ENCODE assay signal across 9 mouse cellular contexts in the genomic region with DNA sequence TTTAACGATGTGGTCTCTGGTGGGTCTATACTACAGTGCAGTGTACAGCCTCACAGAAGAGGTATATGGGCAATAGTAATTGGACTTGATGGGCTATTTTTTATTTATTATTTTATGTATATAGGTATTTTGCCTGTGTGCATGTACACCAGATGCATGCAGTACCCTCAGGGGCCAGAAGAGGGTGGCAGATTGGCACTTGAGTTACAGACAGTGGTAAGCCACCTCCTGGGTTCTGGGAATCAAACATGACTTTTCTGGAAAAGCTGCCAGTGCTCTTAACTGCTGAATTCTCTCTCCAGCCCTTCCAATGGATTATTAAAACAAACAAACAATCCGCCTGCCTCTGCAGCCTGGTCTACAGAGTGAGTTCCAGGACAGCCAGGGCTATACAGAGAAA. TPM values are rescaled to one million over a fixed set of nuclear protein-coding genes. Genes with fewer than 3 reads are reported as not detected.
DNase-seq lines count a peak whose midpoint lies in the region; ATAC-seq and TF ChIP-seq lines count a peak whose summit lies in the region.
"Had no signal": no experiment of that assay in that cellular context is flagged by ENCODE, and none has a peak within 500 bp of the region (broad histone marks: within the 10 kb centered on the region; RNA-seq: fewer than 3 reads in every experiment).

No protein-coding gene starts in this region.

- intact Hi-C loops in heart, adult 2 months (cut with DNase I), result no loop called here

- TF ChIP-seq EP300 in heart, adult 2 months (IDR thresholded peaks at IDR 0.05; ENCODE audit: insufficient read depth, low read depth, low read length), result no peak

- H3K4me3 ChIP-seq in heart, adult 2 months, result no peak overlapping the region
- H3K4me3 ChIP-seq in heart, embryonic 12.5 days, result no peak overlapping the region
- no peak overlapping the region for H3K4me3 ChIP-seq in testis, adult 2 months (ENCODE audit: control insufficient read depth, low read depth, low read length)

- H3K9ac ChIP-seq in heart, adult 2 months (ENCODE audit: low read depth, low read length), result no peak overlapping the region
- no peak overlapping the region for H3K9ac ChIP-seq in heart, embryonic 12.5 days

- 84% methylated on average over 2 of the region's 2 CpGs for whole genome bisulfite sequencing in heart, adult 2 months
- WGBS in heart, embryonic 12.5 days, result 71% methylated on average over 2 of the region's 2 CpGs

- H3K36me3 ChIP-seq in heart, adult 2 months (ENCODE audit: control insufficient read depth, insufficient read depth, low read length), result no peaks in the 10 kb centered on the region
- peaks cover 3% of the 10 kb centered on the region; the same call in 1 of the 2 replicates for H3K36me3 ChIP-seq in heart, embryonic 12.5 days
- no peaks in the 10 kb centered on the region for H3K36me3 ChIP-seq in testis, adult 2 months (ENCODE audit: control insufficient read depth, insufficient read depth, low read length)

- no peak for ATAC-seq in heart, embryonic 12.5 days (ENCODE audit: insufficient number of reproducible peaks, low FRiP score)

- no peak for TF ChIP-seq POLR2A in heart, adult 2 months (IDR thresholded peaks at IDR 0.05; ENCODE audit: insufficient read depth, low read depth, low read length)
- TF ChIP-seq POLR2A in testis, adult 2 months (IDR thresholded peaks at IDR 0.05; ENCODE audit: control insufficient read depth, low read depth, low read length), result no peak

- peak; percentile 53 for TF ChIP-seq CTCF in heart, adult 2 months (IDR thresholded peaks at IDR 0.05)
- peak; percentile 21; the same call in 1 of the 2 replicates for TF ChIP-seq CTCF in testis, adult 2 months (IDR thresholded peaks at IDR 0.05; ENCODE audit: control insufficient read depth, insufficient read depth, insufficient replicate concordance, low read depth, low read length)

- no peak overlapping the region for H3K4me2 ChIP-seq in heart, embryonic 12.5 days

- H3K79me2 ChIP-seq in heart, adult 2 months (replicated peaks; ENCODE audit: control insufficient read depth, insufficient read depth, low read length), result no peaks in the 10 kb centered on the region

- no peak for DNase-seq in heart, adult 2 months
- DNase-seq in testis, postnatal 14 days (ENCODE audit: low spot score), result no peak
- peak; percentile 14 for DNase-seq in forelimb bud, embryonic 11.5 days (ENCODE audit: low read depth, low spot score)
- DNase-seq in thymus, postnatal 25 days, result peak; percentile 30
- DNase-seq in frontal cortex, postnatal 14 days (ENCODE audit: low spot score in 2 of 2), result no peak
- no peak for DNase-seq in spleen, adult 12 weeks (ENCODE audit: low spot score)

- H3K4me1 ChIP-seq in heart, adult 2 months (ENCODE audit: control insufficient read depth, insufficient read depth, low read length), result no peaks in the 10 kb centered on the region
- peaks cover 5% of the 10 kb centered on the region; the same call in 1 of the 2 replicates for H3K4me1 ChIP-seq in heart, embryonic 12.5 days (replicated peaks)
- no peaks in the 10 kb centered on the region for H3K4me1 ChIP-seq in testis, adult 2 months (ENCODE audit: control insufficient read depth, insufficient read depth, low read length)

- no peaks in the 10 kb centered on the region for H3K27me3 ChIP-seq in heart, adult 2 months (ENCODE audit: control insufficient read depth, insufficient read depth, low read length)
- H3K27me3 ChIP-seq in heart, embryonic 12.5 days (replicated peaks), result no peaks in the 10 kb centered on the region
- no peaks in the 10 kb centered on the region for H3K27me3 ChIP-seq in testis, adult 2 months (ENCODE audit: control insufficient read depth, insufficient read depth, low read length)

- H3K27ac ChIP-seq in heart, adult 2 months, result no peak overlapping the region
- no peak overlapping the region for H3K27ac ChIP-seq in heart, embryonic 12.5 days (ENCODE audit: poor library complexity, severe bottlenecking)
- no peak overlapping the region for H3K27ac ChIP-seq in testis, adult 2 months (ENCODE audit: control insufficient read depth, insufficient read depth, low read depth, low read length)
- H3K27ac ChIP-seq: macrophage had no signal

- no peaks in the 10 kb centered on the region for H3K9me3 ChIP-seq in heart, embryonic 12.5 days (replicated peaks)

RNA-seq across cellular contexts. Expression of gene Cyp27a1, which starts 10.4 kb away (rescaled TPM):
- 10 to 100 TPM; 10.1 to 18.1 TPM for total RNA-seq in heart, adult 2 months (2021)
- polyA plus RNA-seq in heart, adult 2 months (2012; rRNA removed), result 17.0 and 22.2 TPM in 2 replicates
- 13.5 and 13.8 TPM in 2 replicates for polyA plus RNA-seq in heart, embryonic 12.5 days (2016; fragmentation: Nextera tagmentation; extraction: Ambion mirVana)
- 6.3 and 9.0 TPM in 2 replicates for polyA plus RNA-seq in testis, adult 2 months (2012; rRNA removed)

RNA-seq across cellular contexts. Expression of gene Prkag3, which starts 25.3 kb away (rescaled TPM):
- 1 to 10 TPM; 1.1 to 1.3 TPM for total RNA-seq in heart, adult 2 months (2021)
- polyA plus RNA-seq in heart, adult 2 months (2012; rRNA removed), result 2.1 and 3.0 TPM in 2 replicates
- 6.0 and 7.2 TPM in 2 replicates for polyA plus RNA-seq in heart, embryonic 12.5 days (2016; fragmentation: Nextera tagmentation; extraction: Ambion mirVana)
- 0.44 and 0.53 TPM in 2 replicates for polyA plus RNA-seq in testis, adult 2 months (2012; rRNA removed)
- polyA plus RNA-seq: macrophage had no signal

RNA-seq across cellular contexts. Expression of gene Wnt6, which starts 47.9 kb away (rescaled TPM):
- under 1 TPM; 0.32 to 0.70 TPM for total RNA-seq in heart, adult 2 months (2021)
- polyA plus RNA-seq in heart, adult 2 months (2012; rRNA removed), result 0.38 and 0.39 TPM in 2 replicates
- 0.41 and 1.3 TPM in 2 replicates for polyA plus RNA-seq in heart, embryonic 12.5 days (2016; fragmentation: Nextera tagmentation; extraction: Ambion mirVana)
- 11.2 and 13.4 TPM in 2 replicates for polyA plus RNA-seq in testis, adult 2 months (2012; rRNA removed)
- polyA plus RNA-seq: macrophage had no signal

Comparison
In these comparisons a context has a peak if more than half of its experiments do, and no peak if none do; other contexts are left out.
1. DNase-seq: peak in forelimb bud, embryonic 11.5 days (single experiment) and thymus, postnatal 25 days (single experiment); none in heart, adult 2 months (0 of 2), testis, postnatal 14 days (single experiment), frontal cortex, postnatal 14 days (0 of 2) and spleen, adult 12 weeks (single experiment).